Mouse (Mus musculus) MEL (cell line): Measurements from ENCODE around the gene Pard3b.

Experiments used
- BHLHE40 ChIP-seq: IDR thresholded peaks from 2 replicates; pipeline ENCODE4 v1.6.1; 2012; ENCODE audit warnings: low read depth, mild to moderate bottlenecking, inconsistent platforms, low read length, improper control_type of control experiment, borderline replicate concordance
- CTCF ChIP-seq, 3 experiments: IDR thresholded peaks in 2 of 3; conservative IDR thresholded peaks in 1 of 3; 2 replicates each; pipeline ENCODE4 v1.5.1; 2011 to 2012; ENCODE audit warnings: low read length in 3 of 3, low read depth in 2 of 3, mild to moderate bottlenecking in 2 of 3, improper control_type of control experiment in 1 of 3, inconsistent platforms in 1 of 3, mixed read lengths in 1 of 3, moderate library complexity in 1 of 3; ENCODE audit not compliant: control insufficient read depth in 1 of 3, insufficient read depth in 1 of 3, poor library complexity in 1 of 3, severe bottlenecking in 1 of 3
- GATA1 ChIP-seq: IDR thresholded peaks from 2 replicates; pipeline ENCODE4 v1.6.1; 2011; ENCODE audit warnings: low read depth, low read length, improper control_type of control experiment
- USF1 ChIP-seq: IDR thresholded peaks from 2 replicates; pipeline ENCODE4 v1.6.1; 2014; ENCODE audit warnings: low read depth, mild to moderate bottlenecking, inconsistent platforms, low read length, improper control_type of control experiment, moderate library complexity
- USF2 ChIP-seq, 2 experiments: IDR thresholded peaks; 2 replicates each; pipeline ENCODE4 v1.6.1; 2011 to 2012; ENCODE audit warnings: improper control_type of control experiment in 2 of 2, low read length in 2 of 2, borderline replicate concordance in 1 of 2, inconsistent platforms in 1 of 2, low read depth in 1 of 2, mild to moderate bottlenecking in 1 of 2; ENCODE audit not compliant: insufficient read depth in 1 of 2
- ZMIZ1 ChIP-seq: IDR thresholded peaks from 2 replicates; pipeline ENCODE4 v1.6.1; 2012; ENCODE audit warnings: low read depth, mild to moderate bottlenecking, inconsistent platforms, low read length, improper control_type of control experiment, moderate library complexity
- ZNF384 ChIP-seq: IDR thresholded peaks from 2 replicates; pipeline ENCODE4 v1.6.1; 2012; ENCODE audit warnings: low read depth, mild to moderate bottlenecking, inconsistent platforms, low read length, improper control_type of control experiment

DNA sequence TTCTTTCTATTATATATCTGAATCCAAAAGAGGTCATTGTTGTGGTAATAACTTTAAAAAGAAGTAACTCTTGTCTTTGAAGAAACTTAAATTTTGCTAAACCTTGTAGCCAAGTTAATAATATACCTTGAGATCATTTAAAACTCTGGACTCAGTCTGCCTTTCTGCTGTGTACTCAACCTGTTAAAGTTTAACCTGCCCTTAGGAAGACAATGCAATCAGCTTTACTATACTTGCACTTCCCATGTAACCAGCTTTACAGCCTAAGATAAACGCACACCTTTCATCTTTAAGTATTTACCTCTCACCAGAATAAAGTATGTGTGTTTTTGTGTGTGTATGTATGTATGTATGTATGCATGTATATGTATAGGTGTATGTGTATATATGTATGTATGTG is 97.9 kb downstream of the Pard3b start:
- TF ChIP-seq USF2 (IDR thresholded peaks at IDR 0.05; ENCODE audit: borderline replicate concordance in 1 of 2, insufficient read depth in 1 of 2, low read depth in 1 of 2, low read length in 2 of 2): no peak
- no peak for TF ChIP-seq ZMIZ1
- no peak for TF ChIP-seq ZNF384
- no peak for TF ChIP-seq USF1
- TF ChIP-seq BHLHE40: no peak
- TF ChIP-seq CTCF (IDR thresholded peaks at IDR 0.05 in 2 of 3, conservative IDR thresholded peaks at IDR 0.05 in 1 of 3; ENCODE audit: control insufficient read depth in 1 of 3, insufficient read depth in 1 of 3, low read depth in 2 of 3, low read length in 3 of 3, poor library complexity in 1 of 3, severe bottlenecking in 1 of 3): no peak
- no peak for TF ChIP-seq GATA1
